In genomic region chr2:8344748-8345147, GRCm38 (mm10) we compare ENCODE assay signal across 15 mouse cellular contexts.
DNase-seq lines count a peak whose midpoint lies in the region.
"Had no signal": no experiment of that assay in that cellular context is flagged by ENCODE, and none has a peak within 500 bp of the region (broad histone marks: within the 10 kb centered on the region; RNA-seq: fewer than 3 reads in every experiment).

No protein-coding gene starts in this region.

- DNase-seq in brain, adult 2 months (ENCODE audit: low read depth, low spot score) = peak; percentile 94
- peak; percentile 44 to 70 for DNase-seq in frontal cortex, postnatal 14 days (ENCODE audit: low spot score in 2 of 2)
- DNase-seq in layer of hippocampus, postnatal 14 days (ENCODE audit: low spot score in 2 of 2) = peak; percentile 26 to 72
- DNase-seq in right cerebral cortex, adult 18-20 months = peak; percentile 90
- DNase-seq in kidney, adult 11 months = no peak
- no peak for DNase-seq in lung, postnatal 10 days
- DNase-seq in heart, adult 18-20 months = no peak
- no peak for DNase-seq in B cell, adult 2 months
- DNase-seq: cerebellum, adult 18-20 months; embryo, embryonic 11 days; heart, adult 11 months; kidney, postnatal 10 days; liver, embryonic 13.5 days; lung, postnatal 14 days; thymus, postnatal 4 days had no signal

Comparison
In these comparisons a context has a peak if more than half of its experiments do, and no peak if none do; other contexts are left out.
1. DNase-seq: peak in brain, adult 2 months (single experiment), frontal cortex, postnatal 14 days (2 of 2), layer of hippocampus, postnatal 14 days (2 of 2) and right cerebral cortex, adult 18-20 months (single experiment); none in kidney, adult 11 months (single experiment), lung, postnatal 10 days (single experiment), heart, adult 18-20 months (0 of 2) and B cell, adult 2 months (0 of 2).